In the genomic region with DNA sequence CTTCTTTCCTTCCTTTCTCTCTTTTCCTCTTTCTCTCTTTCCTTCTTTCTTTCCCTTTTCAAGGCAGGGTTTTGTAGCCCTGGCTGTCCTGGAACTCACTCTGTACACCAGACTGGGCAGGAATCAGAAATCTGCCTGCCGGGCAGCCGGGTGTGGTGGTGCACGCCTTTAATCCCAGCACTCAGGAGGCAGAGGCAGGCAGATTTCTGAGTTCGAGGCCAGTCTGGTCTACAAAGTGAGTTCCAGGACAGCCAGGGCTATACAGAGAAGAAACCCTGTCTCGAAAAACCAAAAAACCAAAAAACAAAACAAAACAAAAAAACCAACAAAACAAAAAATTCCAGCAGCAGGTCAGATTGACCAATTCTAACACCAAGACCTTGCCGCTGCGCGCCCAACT, we compare ENCODE assay signal across 8 mouse cellular contexts. TPM values are rescaled to one million over a fixed set of nuclear protein-coding genes. Genes with fewer than 3 reads are reported as not detected.
DNase-seq lines count a peak whose midpoint lies in the region; ATAC-seq and TF ChIP-seq lines count a peak whose summit lies in the region.
"Not testable (repeated sequence)": the region's sequence is repeated elsewhere in the genome, so short reads cannot be mapped to it uniquely, and the experiment has no call there.

No protein-coding gene starts in this region.

- TF ChIP-seq CTCF in E14TG2a.4 (conservative IDR thresholded peaks at IDR 0.05; ENCODE audit: low read length) = not testable (repeated sequence)

- WGBS in embryonic facial prominence, embryonic 11.5 days = 47% methylated on average over 8 of the region's 8 CpGs
- WGBS in forebrain, embryonic 16.5 days = 44% methylated on average over 8 of the region's 8 CpGs
- 46% methylated on average over 8 of the region's 8 CpGs for WGBS in hindbrain, embryonic 11.5 days
- WGBS in kidney, embryonic 14.5 days = 47% methylated on average over 8 of the region's 8 CpGs
- 40% methylated on average over 8 of the region's 8 CpGs for WGBS in liver, embryonic 11.5 days
- 46% methylated on average over 8 of the region's 8 CpGs for WGBS in neural tube, embryonic 14.5 days

- H3K27ac ChIP-seq in embryonic facial prominence, embryonic 11.5 days (replicated peaks; ENCODE audit: low read depth, low read length); forebrain, embryonic 16.5 days (ENCODE audit: low read length); hindbrain, embryonic 11.5 days (ENCODE audit: low read depth, low read length); kidney, embryonic 14.5 days (ENCODE audit: low read depth, low read length); liver, embryonic 11.5 days (ENCODE audit: low read depth, low read length); neural tube, embryonic 14.5 days (ENCODE audit: low read depth, low read length): not testable (repeated sequence)

- H3K9me3 ChIP-seq in E14TG2a.4 (ENCODE audit: low read length); embryonic facial prominence, embryonic 11.5 days (replicated peaks; ENCODE audit: control insufficient read depth, low read length); forebrain, embryonic 16.5 days (ENCODE audit: control insufficient read depth, low read length); hindbrain, embryonic 11.5 days (ENCODE audit: control insufficient read depth, low read length); kidney, embryonic 14.5 days (ENCODE audit: control insufficient read depth, low read length); liver, embryonic 11.5 days (ENCODE audit: control insufficient read depth, low read length); megakaryocyte, embryonic 14.5 days; neural tube, embryonic 14.5 days (ENCODE audit: control insufficient read depth, low read length): not testable (repeated sequence)

- H3K4me3 ChIP-seq in E14TG2a.4 (replicated peaks; ENCODE audit: low read length) = peak overlapping the region; percentile 86
- H3K4me3 ChIP-seq in embryonic facial prominence, embryonic 11.5 days (ENCODE audit: low read depth, low read length) = peak overlapping the region; percentile 73
- H3K4me3 ChIP-seq in forebrain, embryonic 16.5 days (replicated peaks; ENCODE audit: low read length) = peak overlapping the region; percentile 91
- H3K4me3 ChIP-seq in hindbrain, embryonic 11.5 days (ENCODE audit: low read depth, low read length) = peak overlapping the region; percentile 79
- H3K4me3 ChIP-seq in kidney, embryonic 14.5 days (ENCODE audit: low read length) = peak overlapping the region; percentile 63
- peak overlapping the region; percentile 55 for H3K4me3 ChIP-seq in liver, embryonic 11.5 days (ENCODE audit: low read depth, low read length)
- H3K4me3 ChIP-seq in megakaryocyte, embryonic 14.5 days (replicated peaks) = peak overlapping the region; percentile 97
- peak overlapping the region; percentile 78 for H3K4me3 ChIP-seq in neural tube, embryonic 14.5 days (ENCODE audit: low read depth, low read length)

- H3K4me2 ChIP-seq in embryonic facial prominence, embryonic 11.5 days (ENCODE audit: low read depth, low read length) = peak overlapping the region; percentile 66
- peak overlapping the region; percentile 89 for H3K4me2 ChIP-seq in forebrain, embryonic 16.5 days (ENCODE audit: low read length)
- peak overlapping the region; percentile 66 for H3K4me2 ChIP-seq in hindbrain, embryonic 11.5 days (replicated peaks; ENCODE audit: low read depth, low read length)
- peak overlapping the region; percentile 21 for H3K4me2 ChIP-seq in kidney, embryonic 14.5 days (replicated peaks; ENCODE audit: low read depth, low read length)
- peak overlapping the region; percentile 73 for H3K4me2 ChIP-seq in liver, embryonic 11.5 days
- H3K4me2 ChIP-seq in neural tube, embryonic 14.5 days (ENCODE audit: low read depth, low read length) = peak overlapping the region; percentile 61

- ATAC-seq in embryonic facial prominence, embryonic 11.5 days (replicated peaks; ENCODE audit: insufficient number of reproducible peaks, low FRiP score, low TSS enrichment, low read depth) = peak; percentile 40
- peak; percentile 20 for ATAC-seq in forebrain, embryonic 16.5 days
- peak; percentile 35 for ATAC-seq in hindbrain, embryonic 11.5 days (ENCODE audit: low FRiP score)
- ATAC-seq in kidney, embryonic 14.5 days (ENCODE audit: low FRiP score, low TSS enrichment) = peak; percentile 8; the same call in 1 of the 2 replicates
- 0 out of 2 replicates have a peak, but pooled peaks have one; percentile 5 for ATAC-seq in liver, embryonic 11.5 days (replicated peaks; ENCODE audit: low FRiP score)
- peak; percentile 36 for ATAC-seq in neural tube, embryonic 14.5 days (ENCODE audit: low read depth)

- H3K4me1 ChIP-seq in E14TG2a.4 (replicated peaks; ENCODE audit: low read depth, low read length) = peaks cover 26% of the 10 kb centered on the region
- H3K4me1 ChIP-seq in embryonic facial prominence, embryonic 11.5 days (ENCODE audit: control insufficient read depth, insufficient read depth, low read length); hindbrain, embryonic 11.5 days (replicated peaks; ENCODE audit: control insufficient read depth, insufficient read depth, low read length); kidney, embryonic 14.5 days (ENCODE audit: control insufficient read depth, insufficient read depth, low read length); liver, embryonic 11.5 days (replicated peaks; ENCODE audit: control insufficient read depth, insufficient read depth, low read length); neural tube, embryonic 14.5 days (ENCODE audit: control insufficient read depth, insufficient read depth, low read length): not testable (repeated sequence)
- H3K4me1 ChIP-seq in forebrain, embryonic 16.5 days (replicated peaks; ENCODE audit: control insufficient read depth, insufficient read depth, low read length) = peaks cover 19% of the 10 kb centered on the region
- H3K4me1 ChIP-seq in megakaryocyte, embryonic 14.5 days = peaks cover 26% of the 10 kb centered on the region

- H3K36me3 ChIP-seq in E14TG2a.4 (ENCODE audit: insufficient read depth, low read length); embryonic facial prominence, embryonic 11.5 days (replicated peaks; ENCODE audit: control insufficient read depth, insufficient read depth, low read depth, low read length); forebrain, embryonic 16.5 days (ENCODE audit: control insufficient read depth, insufficient read depth); hindbrain, embryonic 11.5 days (ENCODE audit: control insufficient read depth, insufficient read depth, low read length); kidney, embryonic 14.5 days (ENCODE audit: control insufficient read depth, insufficient read depth, low read length); liver, embryonic 11.5 days (ENCODE audit: control insufficient read depth, insufficient read depth, low read length); neural tube, embryonic 14.5 days (ENCODE audit: control insufficient read depth, insufficient read depth, low read length): not testable (repeated sequence)
- peaks cover 13% of the 10 kb centered on the region for H3K36me3 ChIP-seq in megakaryocyte, embryonic 14.5 days (replicated peaks; ENCODE audit: low read length)

- DNase-seq in embryonic facial prominence, embryonic 11.5 days (ENCODE audit: low spot score); hindbrain, embryonic 11.5 days (ENCODE audit: low spot score); liver, embryonic 11.5 days (ENCODE audit: low spot score): not testable (repeated sequence)

- H3K27me3 ChIP-seq in E14TG2a.4 (ENCODE audit: insufficient read depth, low read length); embryonic facial prominence, embryonic 11.5 days (ENCODE audit: control insufficient read depth, insufficient read depth, low read length); forebrain, embryonic 16.5 days (replicated peaks; ENCODE audit: control insufficient read depth, insufficient read depth, low read length); hindbrain, embryonic 11.5 days (ENCODE audit: control insufficient read depth, insufficient read depth, low read length); kidney, embryonic 14.5 days (ENCODE audit: control insufficient read depth, insufficient read depth, low read length); liver, embryonic 11.5 days (replicated peaks; ENCODE audit: control insufficient read depth, insufficient read depth, low read length); megakaryocyte, embryonic 14.5 days (replicated peaks); neural tube, embryonic 14.5 days (ENCODE audit: control insufficient read depth, insufficient read depth, low read length): not testable (repeated sequence)

- H3K9ac ChIP-seq in embryonic facial prominence, embryonic 11.5 days (replicated peaks; ENCODE audit: low read length) = peak overlapping the region; percentile 32; the same call in 1 of the 2 replicates
- peak overlapping the region; percentile 89 for H3K9ac ChIP-seq in forebrain, embryonic 16.5 days (replicated peaks; ENCODE audit: low read depth, low read length)
- H3K9ac ChIP-seq in hindbrain, embryonic 11.5 days (ENCODE audit: low read depth, low read length) = peak overlapping the region; percentile 79; the same call in 1 of the 2 replicates
- 0 out of 2 replicates have a peak overlapping the region, but pooled peaks have one; percentile 62 for H3K9ac ChIP-seq in kidney, embryonic 14.5 days (ENCODE audit: low read depth, low read length)
- H3K9ac ChIP-seq in liver, embryonic 11.5 days (ENCODE audit: low read depth, low read length) = 0 out of 2 replicates have a peak overlapping the region, but pooled peaks have one; percentile 38
- H3K9ac ChIP-seq in neural tube, embryonic 14.5 days (replicated peaks; ENCODE audit: low read depth, low read length) = peak overlapping the region; percentile 80

RNA-seq across cellular contexts. Expression of a gene that starts 0.5 kb away (rescaled TPM):
- 6.5 and 6.9 TPM in 2 replicates for polyA plus RNA-seq in embryonic facial prominence, embryonic 11.5 days (2014; fragmentation: Nextera tagmentation; extraction: Ambion mirVana)
- 9.0 and 10.2 TPM in 2 replicates for polyA plus RNA-seq in forebrain, embryonic 16.5 days (2015; fragmentation: Nextera tagmentation; extraction: Ambion mirVana)
- 6.1 TPM in 2 replicates for polyA plus RNA-seq in hindbrain, embryonic 11.5 days (2014; fragmentation: Nextera tagmentation; extraction: Ambion mirVana)
- 4.0 and 4.5 TPM in 2 replicates for polyA plus RNA-seq in kidney, embryonic 14.5 days (2014; fragmentation: Nextera tagmentation; extraction: Ambion mirVana)
- polyA plus RNA-seq in liver, embryonic 11.5 days (2014; fragmentation: Nextera tagmentation; extraction: Ambion mirVana) = 2.2 and 2.4 TPM in 2 replicates
- polyA plus RNA-seq in megakaryocyte, embryonic 14.5 days (2012; ENCODE audit: insufficient read depth, low replicate concordance) = 0.25 TPM in 1 of 2 replicates, not detected in the other
- 7.4 and 7.9 TPM in 2 replicates for polyA plus RNA-seq in neural tube, embryonic 14.5 days (2014; fragmentation: Nextera tagmentation; extraction: Ambion mirVana)

RNA-seq across cellular contexts. Expression of a gene that starts 17.1 kb away (rescaled TPM):
- 26.4 and 27.5 TPM in 2 replicates for polyA plus RNA-seq in embryonic facial prominence, embryonic 11.5 days (2014; fragmentation: Nextera tagmentation; extraction: Ambion mirVana)
- 13.8 and 15.0 TPM in 2 replicates for polyA plus RNA-seq in forebrain, embryonic 16.5 days (2015; fragmentation: Nextera tagmentation; extraction: Ambion mirVana)
- 19.1 and 19.9 TPM in 2 replicates for polyA plus RNA-seq in hindbrain, embryonic 11.5 days (2014; fragmentation: Nextera tagmentation; extraction: Ambion mirVana)
- 17.7 and 22.1 TPM in 2 replicates for polyA plus RNA-seq in kidney, embryonic 14.5 days (2014; fragmentation: Nextera tagmentation; extraction: Ambion mirVana)
- polyA plus RNA-seq in liver, embryonic 11.5 days (2014; fragmentation: Nextera tagmentation; extraction: Ambion mirVana) = 14.4 and 16.4 TPM in 2 replicates
- polyA plus RNA-seq in megakaryocyte, embryonic 14.5 days (2012; ENCODE audit: insufficient read depth, low replicate concordance) = 1.4 and 1.5 TPM in 2 replicates
- 13.2 and 13.6 TPM in 2 replicates for polyA plus RNA-seq in neural tube, embryonic 14.5 days (2014; fragmentation: Nextera tagmentation; extraction: Ambion mirVana)

RNA-seq across cellular contexts. Expression of a gene that starts 41.6 kb away (rescaled TPM):
- polyA plus RNA-seq in embryonic facial prominence, embryonic 11.5 days (2014; fragmentation: Nextera tagmentation; extraction: Ambion mirVana) = 950 and 1,039 TPM in 2 replicates
- polyA plus RNA-seq in forebrain, embryonic 16.5 days (2015; fragmentation: Nextera tagmentation; extraction: Ambion mirVana) = 660 and 678 TPM in 2 replicates
- 842 and 852 TPM in 2 replicates for polyA plus RNA-seq in hindbrain, embryonic 11.5 days (2014; fragmentation: Nextera tagmentation; extraction: Ambion mirVana)
- 1,360 and 1,560 TPM in 2 replicates for polyA plus RNA-seq in kidney, embryonic 14.5 days (2014; fragmentation: Nextera tagmentation; extraction: Ambion mirVana)
- polyA plus RNA-seq in liver, embryonic 11.5 days (2014; fragmentation: Nextera tagmentation; extraction: Ambion mirVana) = 1,276 and 1,341 TPM in 2 replicates
- polyA plus RNA-seq in megakaryocyte, embryonic 14.5 days (2012; ENCODE audit: insufficient read depth, low replicate concordance) = 434 and 3,041 TPM in 2 replicates
- 687 and 695 TPM in 2 replicates for polyA plus RNA-seq in neural tube, embryonic 14.5 days (2014; fragmentation: Nextera tagmentation; extraction: Ambion mirVana)

RNA-seq across cellular contexts. Expression of a gene that starts 45.9 kb away (rescaled TPM):
- 37.6 and 39.0 TPM in 2 replicates for polyA plus RNA-seq in embryonic facial prominence, embryonic 11.5 days (2014; fragmentation: Nextera tagmentation; extraction: Ambion mirVana)
- 42.0 and 43.0 TPM in 2 replicates for polyA plus RNA-seq in forebrain, embryonic 16.5 days (2015; fragmentation: Nextera tagmentation; extraction: Ambion mirVana)
- polyA plus RNA-seq in hindbrain, embryonic 11.5 days (2014; fragmentation: Nextera tagmentation; extraction: Ambion mirVana) = 29.9 and 32.6 TPM in 2 replicates
- polyA plus RNA-seq in kidney, embryonic 14.5 days (2014; fragmentation: Nextera tagmentation; extraction: Ambion mirVana) = 20.9 and 33.2 TPM in 2 replicates
- polyA plus RNA-seq in liver, embryonic 11.5 days (2014; fragmentation: Nextera tagmentation; extraction: Ambion mirVana) = 27.5 and 27.9 TPM in 2 replicates
- 0.65 TPM in 1 of 2 replicates, not detected in the other for polyA plus RNA-seq in megakaryocyte, embryonic 14.5 days (2012; ENCODE audit: insufficient read depth, low replicate concordance)
- polyA plus RNA-seq in neural tube, embryonic 14.5 days (2014; fragmentation: Nextera tagmentation; extraction: Ambion mirVana) = 24.1 and 27.7 TPM in 2 replicates

RNA-seq across cellular contexts. Expression of a gene that starts 46.7 kb away (rescaled TPM):
- polyA plus RNA-seq in embryonic facial prominence, embryonic 11.5 days (2014; fragmentation: Nextera tagmentation; extraction: Ambion mirVana) = 0.56 and 0.69 TPM in 2 replicates
- polyA plus RNA-seq in forebrain, embryonic 16.5 days (2015; fragmentation: Nextera tagmentation; extraction: Ambion mirVana) = 0.65 and 0.67 TPM in 2 replicates
- 0.50 and 0.66 TPM in 2 replicates for polyA plus RNA-seq in hindbrain, embryonic 11.5 days (2014; fragmentation: Nextera tagmentation; extraction: Ambion mirVana)
- polyA plus RNA-seq in kidney, embryonic 14.5 days (2014; fragmentation: Nextera tagmentation; extraction: Ambion mirVana) = 0.47 and 0.76 TPM in 2 replicates
- polyA plus RNA-seq in liver, embryonic 11.5 days (2014; fragmentation: Nextera tagmentation; extraction: Ambion mirVana) = 0.38 and 0.81 TPM in 2 replicates
- 1.5 and 2.4 TPM in 2 replicates for polyA plus RNA-seq in megakaryocyte, embryonic 14.5 days (2012; ENCODE audit: insufficient read depth, low replicate concordance)
- 0.68 and 1.3 TPM in 2 replicates for polyA plus RNA-seq in neural tube, embryonic 14.5 days (2014; fragmentation: Nextera tagmentation; extraction: Ambion mirVana)

Comparison
In these comparisons a context has a peak if more than half of its experiments do, and no peak if none do; other contexts are left out.
1. H3K4me2 ChIP-seq: peak in every context shown above with its lines; median percentile 89 in forebrain, embryonic 16.5 days; 73 in liver, embryonic 11.5 days; 66 in embryonic facial prominence, embryonic 11.5 days; 66 in hindbrain, embryonic 11.5 days; 61 in neural tube, embryonic 14.5 days; 21 in kidney, embryonic 14.5 days.
2. H3K9ac ChIP-seq: peak in every context shown above with its lines; median percentile 89 in forebrain, embryonic 16.5 days; 80 in neural tube, embryonic 14.5 days; 79 in hindbrain, embryonic 11.5 days; 62 in kidney, embryonic 14.5 days; 38 in liver, embryonic 11.5 days; 32 in embryonic facial prominence, embryonic 11.5 days.